Mouse (Mus musculus) C2C12 (cell line): Measurements from ENCODE around the gene Nsun5. TPM values are rescaled to one million over a fixed set of nuclear protein-coding genes. Genes with fewer than 3 reads are reported as not detected.

Experiments used
- H3K27me3 ChIP-seq: one replicate; pipeline ENCODE4 v1.6.1; 2011; ENCODE audit not compliant: control insufficient read depth, insufficient read depth, insufficient read length
- H3K36me3 ChIP-seq: one replicate; pipeline ENCODE4 v1.6.1; 2011; ENCODE audit not compliant: control insufficient read depth, insufficient read depth
- H3K4me3 ChIP-seq: one replicate; pipeline ENCODE4 v1.5.1; 2011; ENCODE audit warnings: mild to moderate bottlenecking, control low read depth; ENCODE audit not compliant: poor library complexity, insufficient read depth, severe bottlenecking
- H3K79me2 ChIP-seq: one replicate; pipeline ENCODE4 v1.6.1; 2011; ENCODE audit not compliant: control insufficient read depth, insufficient read depth
- H3K79me3 ChIP-seq: one replicate; pipeline ENCODE4 v1.6.1; 2011; ENCODE audit warnings: low read depth, control low read depth
- H3ac ChIP-seq: one replicate; pipeline ENCODE3; 2011; ENCODE audit warnings: low read depth; ENCODE audit not compliant: control insufficient read depth, insufficient read length
- CEBPB ChIP-seq: IDR thresholded peaks from one replicate; pipeline ENCODE4 v1.6.1; 2011; ENCODE audit warnings: low read depth, mild to moderate bottlenecking, control low read depth, moderate library complexity
- CTCF ChIP-seq: IDR thresholded peaks from one replicate; pipeline ENCODE4 v1.5.1; 2011; ENCODE audit not compliant: control insufficient read depth, insufficient read depth, insufficient read length
- FOSL1 ChIP-seq: IDR thresholded peaks from one replicate; pipeline ENCODE4 v1.8.0; 2011; ENCODE audit warnings: mild to moderate bottlenecking, low read length; ENCODE audit not compliant: poor library complexity, insufficient read depth, severe bottlenecking
- MAX ChIP-seq: IDR thresholded peaks from one replicate; pipeline ENCODE4 v1.6.1; 2011; ENCODE audit warnings: mild to moderate bottlenecking, control low read depth
- MYOD1 ChIP-seq: IDR thresholded peaks from one replicate; pipeline ENCODE4 v1.6.1; 2011; ENCODE audit warnings: low read depth; ENCODE audit not compliant: control insufficient read depth, insufficient read length
- MYOG ChIP-seq: IDR thresholded peaks from one replicate; pipeline ENCODE4 v1.6.1; 2011; ENCODE audit not compliant: control insufficient read depth, insufficient read length; ENCODE audit errors: extremely low read depth
- USF1 ChIP-seq: IDR thresholded peaks from one replicate; pipeline ENCODE4 v1.6.1; 2011; ENCODE audit warnings: low read depth, mild to moderate bottlenecking, control low read depth, moderate library complexity
- polyA plus RNA-seq: library from polyadenylated mRNA; unstranded; fragments of >200 nt; fragmentation: generic; extraction: Trizol; gene quantifications from one replicate; pipeline ENCODE4 v1.2.1, GENCODE M21; 2012; ENCODE audit warnings: missing spikeins

Gene Nsun5
- polyA plus RNA-seq, 1 experiment: 33.0 TPM

DNA sequence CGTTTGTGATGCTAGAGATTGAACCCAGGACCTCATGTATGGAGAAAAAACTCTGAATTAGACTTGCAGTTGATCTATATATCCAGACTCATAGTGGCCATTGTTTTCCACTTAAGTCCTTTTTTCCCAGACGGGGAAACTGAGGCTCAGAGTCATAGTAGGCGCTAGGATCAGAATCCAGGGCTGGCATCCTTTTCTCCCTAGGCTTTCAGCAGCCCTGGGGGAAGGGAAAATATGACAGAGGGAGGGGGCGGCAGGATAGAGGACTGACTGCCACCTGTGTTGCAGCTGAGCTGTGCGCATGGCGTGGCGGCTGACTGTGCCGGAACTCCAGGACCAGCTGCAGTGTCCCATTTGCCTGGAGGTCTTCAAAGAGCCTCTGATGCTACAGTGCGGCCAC, 16.8 kb upstream of the Nsun5 start, which contains the start of gene Trim50:
Gene Trim50, plus strand, starts transcription at position 301 of the 400 bp plus-strand sequence.
- no peaks in the 10 kb centered on the region for H3K79me3 ChIP-seq
- no peak for TF ChIP-seq CTCF
- TF ChIP-seq MAX: no peak
- no peak for TF ChIP-seq CEBPB
- TF ChIP-seq MYOG: no peak
- TF ChIP-seq FOSL1: no peak
- no peak for TF ChIP-seq MYOD1
- no peak for TF ChIP-seq USF1
- H3K27me3 ChIP-seq: peaks cover 53% of the 10 kb centered on the region
- no peaks in the 10 kb centered on the region for H3K36me3 ChIP-seq
- H3K4me3 ChIP-seq: no peak within 1 kb of the TSS
- no peak within 1 kb of the TSS for H3ac ChIP-seq
- H3K79me2 ChIP-seq: no peaks in the 10 kb centered on the region

DNA sequence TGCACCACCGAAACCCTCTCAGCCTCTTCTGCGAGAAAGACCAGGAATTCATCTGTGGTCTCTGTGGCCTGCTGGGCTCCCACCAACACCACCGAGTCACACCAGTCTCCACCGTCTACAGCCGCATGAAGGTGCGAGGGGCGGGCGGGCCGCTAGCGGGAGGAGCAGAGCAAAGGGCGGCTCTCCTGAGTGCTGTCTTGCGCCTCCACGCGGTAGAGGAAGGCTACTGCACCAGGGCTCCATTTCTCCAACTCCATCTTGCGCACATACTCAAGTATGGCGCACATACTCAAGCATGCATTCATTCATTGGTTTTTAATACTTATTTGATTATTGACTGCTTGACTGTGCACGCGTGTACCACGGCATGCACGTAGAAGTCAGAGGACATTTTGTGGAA, 16.2 kb upstream of the Nsun5 start:
- TF ChIP-seq MYOD1: no peak
- no peak for TF ChIP-seq MYOG
- no peak for TF ChIP-seq MAX
- no peak for TF ChIP-seq CTCF
- TF ChIP-seq FOSL1: no peak
- H3K79me3 ChIP-seq: no peaks in the 10 kb centered on the region
- H3ac ChIP-seq: no peak overlapping the region
- H3K36me3 ChIP-seq: no peaks in the 10 kb centered on the region
- peaks cover 55% of the 10 kb centered on the region for H3K27me3 ChIP-seq
- H3K79me2 ChIP-seq: no peaks in the 10 kb centered on the region
- H3K4me3 ChIP-seq: no peak overlapping the region

DNA sequence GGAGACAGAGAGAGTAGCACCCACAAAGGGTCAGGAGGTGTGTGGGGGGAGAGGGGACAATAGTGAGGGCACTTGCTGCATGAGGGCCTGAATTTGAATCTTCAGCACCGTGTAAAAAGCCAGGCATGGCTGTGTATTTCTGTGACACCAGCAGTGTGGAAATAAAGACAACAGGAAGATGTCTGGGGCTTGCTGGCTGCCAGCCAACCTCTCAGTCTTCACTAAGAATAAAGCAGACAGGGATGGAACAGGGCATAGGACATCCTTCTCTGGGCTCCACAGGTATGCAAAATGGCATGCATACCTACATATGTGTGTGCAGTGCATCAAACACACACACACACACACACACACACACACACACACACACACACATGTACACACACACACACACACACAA, 13.7 kb upstream of the Nsun5 start:
- no peak for TF ChIP-seq FOSL1
- no peak for TF ChIP-seq MYOD1
- TF ChIP-seq MYOG: no peak
- no peak for TF ChIP-seq MAX
- TF ChIP-seq CEBPB: no peak
- TF ChIP-seq USF1: no peak
- no peak for TF ChIP-seq CTCF
- Histone ChIP-seq H3ac (no peak overlapping the region), H3K27me3 (peaks cover 43% of the 10 kb centered on the region), H3K36me3 (no peaks in the 10 kb centered on the region), H3K4me3 (no peak overlapping the region), H3K79me3 (no peaks in the 10 kb centered on the region), H3K79me2 (no peaks in the 10 kb centered on the region)

DNA sequence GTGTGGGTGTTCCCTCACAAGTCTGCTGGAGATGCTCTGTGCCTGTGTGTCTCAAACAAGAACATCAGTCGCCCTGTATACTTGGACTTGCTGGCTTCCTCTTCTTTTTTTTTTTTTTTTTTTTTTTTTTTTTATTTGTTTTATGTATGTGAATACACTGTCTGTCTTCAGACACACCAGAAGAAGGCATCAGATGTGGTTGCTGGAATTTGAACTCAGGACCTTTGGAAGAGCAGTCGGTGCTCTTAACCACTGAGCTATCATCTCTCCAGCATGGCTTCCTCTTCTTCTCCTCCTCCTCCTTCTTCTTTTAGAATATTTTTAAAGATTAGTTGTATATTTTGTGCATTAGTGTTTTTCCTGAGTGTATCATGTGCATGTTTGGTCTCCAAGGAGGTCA, 12.2 kb upstream of the Nsun5 start:
- TF ChIP-seq FOSL1: no peak
- no peak for TF ChIP-seq CTCF
- TF ChIP-seq USF1: no peak
- TF ChIP-seq CEBPB: no peak
- no peak for TF ChIP-seq MYOD1
- no peak for TF ChIP-seq MAX
- TF ChIP-seq MYOG: no peak
- Histone ChIP-seq H3K79me2 (no peaks in the 10 kb centered on the region), H3K27me3 (peaks cover 37% of the 10 kb centered on the region), H3ac (no peak overlapping the region), H3K4me3 (no peak overlapping the region), H3K79me3 (no peaks in the 10 kb centered on the region), H3K36me3 (no peaks in the 10 kb centered on the region)

DNA sequence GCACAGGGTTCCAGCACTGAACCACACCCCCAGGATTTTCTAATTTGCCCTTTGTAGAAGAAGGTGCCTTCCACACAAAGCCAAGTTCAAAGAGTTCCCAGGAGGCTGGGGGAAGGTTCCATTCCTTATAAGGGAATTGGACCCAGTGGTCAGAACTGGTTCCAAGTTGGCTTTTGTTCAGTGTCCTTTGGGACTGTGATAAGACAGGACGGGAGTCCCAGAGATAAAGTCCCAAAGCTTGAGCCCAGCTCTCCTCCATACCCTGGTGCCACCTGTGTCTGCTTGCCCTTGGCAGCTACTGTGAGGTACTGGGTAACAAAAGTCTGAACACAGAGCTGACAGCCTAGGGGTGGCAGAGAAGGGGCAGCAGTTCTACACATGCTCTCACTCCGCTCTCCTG, 10.0 kb upstream of the Nsun5 start:
- H3K36me3 ChIP-seq: no peaks in the 10 kb centered on the region
- TF ChIP-seq CTCF: no peak
- TF ChIP-seq FOSL1: no peak
- H3ac ChIP-seq: no peak overlapping the region
- H3K27me3 ChIP-seq: peaks cover 26% of the 10 kb centered on the region
- peak overlapping the region; percentile 2 for H3K4me3 ChIP-seq
- H3K79me2 ChIP-seq: no peaks in the 10 kb centered on the region
- H3K79me3 ChIP-seq: no peaks in the 10 kb centered on the region

DNA sequence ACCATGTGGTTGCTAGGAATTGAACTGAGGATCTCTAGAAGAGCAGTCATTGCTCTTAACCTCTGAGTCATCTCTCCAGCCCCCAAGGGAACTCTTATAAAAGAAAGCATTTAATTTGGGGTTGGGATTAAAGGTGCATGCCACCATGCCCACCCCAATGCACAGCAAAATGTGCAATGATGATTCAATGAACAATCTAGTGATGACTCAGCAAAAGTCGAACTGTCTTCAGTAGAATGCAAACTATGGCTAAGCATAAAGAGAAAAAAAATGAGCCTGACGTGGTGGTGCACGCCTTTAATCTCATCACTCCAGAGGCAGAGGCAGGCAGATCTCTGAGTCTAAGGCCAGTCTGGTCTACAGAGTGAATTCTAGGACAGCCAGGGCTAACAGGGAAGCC, 7.2 kb upstream of the Nsun5 start:
- H3K79me3 ChIP-seq: no peaks in the 10 kb centered on the region
- TF ChIP-seq MAX: no peak
- no peak for TF ChIP-seq CEBPB
- TF ChIP-seq MYOD1: no peak
- no peak for TF ChIP-seq MYOG
- TF ChIP-seq USF1: no peak
- no peak for TF ChIP-seq FOSL1
- no peak for TF ChIP-seq CTCF
- peaks cover 33% of the 10 kb centered on the region for H3K27me3 ChIP-seq
- no peak overlapping the region for H3K4me3 ChIP-seq
- H3K36me3 ChIP-seq: no peaks in the 10 kb centered on the region
- no peaks in the 10 kb centered on the region for H3K79me2 ChIP-seq
- no peak overlapping the region for H3ac ChIP-seq
